Mouse (Mus musculus) liver, adult 2 months (tissue): ENCODE measurements around the gene Zdhhc18.

Experiments used
- CTCF ChIP-seq: fragments of 200-500 bp; IDR thresholded peaks from 2 replicates; pipeline ENCODE4 v1.5.1; 2011; ENCODE audit warnings: low read depth, low read length, control low read depth
- POLR2A ChIP-seq: fragments of 200-500 bp; IDR thresholded peaks from 2 replicates; pipeline ENCODE4 v1.6.1; 2011; ENCODE audit warnings: low read length, control low read depth; ENCODE audit not compliant: insufficient read depth; ENCODE audit errors: extremely low read depth

- no peak for TF ChIP-seq CTCF
- TF ChIP-seq POLR2A = no peak
Measured at GRCm38 (mm10) chr4:133679629-133680028, 29.7 kb upstream of the Zdhhc18 start.
